Mouse (Mus musculus) cerebellum, adult 2 months (tissue): ENCODE results near the gene Nosip. TPM values are rescaled to one million over a fixed set of nuclear protein-coding genes. Genes with fewer than 3 reads are reported as not detected.

Source experiments
- DNase-seq, 2 experiments: peaks; one replicate each; pipeline ENCODE4 v3.0.0; 2021
- H3K27ac ChIP-seq: fragments of 200-500 bp; 2 replicates; pipeline ENCODE4 v1.5.1; 2012; ENCODE audit warnings: low read length, control low read depth, inconsistent platforms; ENCODE audit not compliant: insufficient read depth
- H3K27me3 ChIP-seq: fragments of 200-500 bp; 2 replicates; pipeline ENCODE4 v1.6.1; 2012; ENCODE audit warnings: inconsistent platforms, mild to moderate bottlenecking, low read length, moderate library complexity; ENCODE audit not compliant: control insufficient read depth, insufficient read depth
- H3K4me1 ChIP-seq: fragments of 200-500 bp; 2 replicates; pipeline ENCODE4 v1.6.1; 2011; ENCODE audit warnings: low read length; ENCODE audit not compliant: control insufficient read depth, insufficient read depth
- H3K4me3 ChIP-seq: fragments of 200-500 bp; replicated peaks from 2 replicates; pipeline ENCODE3; 2011; ENCODE audit warnings: mild to moderate bottlenecking, low read depth, low read length, control low read depth; ENCODE audit not compliant: insufficient read depth
- CTCF ChIP-seq: fragments of 200-500 bp; IDR thresholded peaks from 2 replicates; pipeline ENCODE4 v1.5.1; 2011; ENCODE audit warnings: low read depth, mild to moderate bottlenecking, control low read depth, low read length, moderate library complexity, borderline replicate concordance; ENCODE audit not compliant: insufficient read depth
- POLR2A ChIP-seq: fragments of 200-500 bp; IDR thresholded peaks from 2 replicates; pipeline ENCODE4 v1.6.1; 2011; ENCODE audit warnings: low read length, control low read depth, borderline replicate concordance; ENCODE audit not compliant: insufficient read depth
- WGBS: fragments of 180-500 bp; shearing (Covaris S2); methylation state at CpG from one replicate; pipeline ENCODE4 v1.1.7; 2018; 5-methylcytosine and 5-hydroxymethylcytosine counted together
- polyA plus RNA-seq: library from polyadenylated mRNA; depleted of rRNA; stranded (reverse); fragments of >200 nt; gene quantifications from 2 replicates; pipeline ENCODE4 v1.2.3, GENCODE M21; 2012

The Nosip gene
- polyA plus RNA-seq, 1 experiment, result 106 TPM

- 0 out of 2 replicates have a peak, but pooled peaks cover 3% of the 10 kb centered on the region for H3K4me1 ChIP-seq
- H3K27ac ChIP-seq, result no peak overlapping the region
- TF ChIP-seq CTCF (no peak), POLR2A (no peak)
- no peak overlapping the region for H3K4me3 ChIP-seq
- no peak for DNase-seq
- 78% methylated on average over 2 of the region's 2 CpGs for WGBS
- H3K27me3 ChIP-seq, result no peaks in the 10 kb centered on the region
Observed at GRCm38 (mm10) chr7:45069671-45070070, 7.4 kb downstream of the Nosip start.

DNA sequence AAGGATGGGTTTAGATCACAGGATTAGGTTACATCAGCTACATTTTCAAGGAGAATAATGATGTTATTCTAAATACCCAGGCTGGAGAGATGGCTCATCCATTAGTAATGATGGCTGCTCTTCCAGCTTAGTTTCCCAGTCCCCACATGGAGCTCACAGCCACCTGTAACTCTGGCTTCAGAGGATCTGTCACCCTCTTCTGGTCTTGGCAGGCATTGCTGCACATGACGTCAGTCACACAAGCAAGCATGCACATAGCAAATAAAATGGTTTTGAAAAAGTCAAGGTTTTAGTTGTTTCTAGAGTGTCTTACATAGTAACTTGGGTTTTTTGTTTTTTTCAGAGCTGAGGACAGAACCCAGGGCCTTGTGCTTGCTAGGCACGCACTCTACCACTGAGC lies 10.0 kb downstream of the Nosip start:
- Histone ChIP-seq H3K27ac (no peak overlapping the region), H3K4me1 (peaks cover 12% of the 10 kb centered on the region), H3K27me3 (no peaks in the 10 kb centered on the region), H3K4me3 (no peak overlapping the region)
- no peak for DNase-seq
- TF ChIP-seq CTCF, result peak; percentile 42; the same call in 1 of the 2 replicates
- TF ChIP-seq POLR2A, result no peak
- 73% methylated on average over 2 of the region's 2 CpGs for WGBS

- TF ChIP-seq POLR2A (no peak), CTCF (no peak)
- DNase-seq, result no peak
- Histone ChIP-seq H3K27ac (no peak overlapping the region), H3K4me3 (no peak overlapping the region), H3K27me3 (no peaks in the 10 kb centered on the region), H3K4me1 (peaks cover 12% of the 10 kb centered on the region)
- WGBS, result 71% methylated on average over 7 of the region's 7 CpGs
Observed at GRCm38 (mm10) chr7:45073171-45073707, 11.0 kb downstream of the Nosip start.

GRCm38 (mm10) chr7:45073949-45074348 lies 11.7 kb downstream of the Nosip start:
- no peak overlapping the region for H3K4me3 ChIP-seq
- H3K4me1 ChIP-seq, result peaks cover 12% of the 10 kb centered on the region
- WGBS, result 88% methylated on average over 12 of the region's 12 CpGs
- no peaks in the 10 kb centered on the region for H3K27me3 ChIP-seq
- no peak for DNase-seq
- no peak overlapping the region for H3K27ac ChIP-seq
- TF ChIP-seq POLR2A (no peak), CTCF (no peak)

- no peak overlapping the region for H3K27ac ChIP-seq
- 41% methylated on average over 4 of the region's 4 CpGs for WGBS
Observed at GRCm38 (mm10) chr7:45075405-45075804, 13.2 kb downstream of the Nosip start.

GRCm38 (mm10) chr7:45076501-45076900 lies 14.3 kb downstream of the Nosip start:
- DNase-seq, result no peak
- H3K4me3 ChIP-seq, result no peak overlapping the region
- H3K4me1 ChIP-seq, result peaks cover 9% of the 10 kb centered on the region
- WGBS, result 90% methylated on average over 30 of the region's 30 CpGs
- no peak for TF ChIP-seq CTCF
- TF ChIP-seq POLR2A, result no peak
- H3K27ac ChIP-seq, result no peak overlapping the region
- no peaks in the 10 kb centered on the region for H3K27me3 ChIP-seq

More at GRCm38 (mm10) chr7:45075405-45075804, 13.2 kb downstream of the Nosip start:
- no peak for TF ChIP-seq POLR2A
- no peak for TF ChIP-seq CTCF
- Histone ChIP-seq H3K27me3 (no peaks in the 10 kb centered on the region), H3K4me3 (no peak overlapping the region), H3K4me1 (peaks cover 9% of the 10 kb centered on the region)
- DNase-seq, result no peak

DNA sequence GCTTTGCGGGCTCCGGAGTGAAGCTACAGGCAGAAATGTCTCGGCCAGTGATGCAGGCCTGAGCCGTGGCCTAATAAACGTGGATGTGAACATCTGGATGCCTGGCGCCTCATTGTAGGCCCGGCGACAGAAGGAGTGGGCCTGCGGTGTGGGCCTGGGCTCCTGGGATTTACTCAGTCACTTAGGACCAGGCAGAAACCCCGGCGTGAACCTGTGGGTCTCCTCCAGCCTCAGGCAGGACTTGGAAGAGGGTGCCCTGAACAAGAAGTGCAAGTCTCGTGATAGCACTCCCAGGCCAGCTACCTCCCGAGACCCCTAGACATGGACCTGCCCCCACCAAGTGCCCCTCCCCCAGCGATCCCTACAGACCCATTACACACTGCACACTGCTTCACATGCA lies 15.1 kb downstream of the Nosip start:
- peaks cover 9% of the 10 kb centered on the region for H3K4me1 ChIP-seq
- H3K27me3 ChIP-seq, result no peaks in the 10 kb centered on the region
- TF ChIP-seq CTCF, result no peak
- TF ChIP-seq POLR2A, result no peak
- DNase-seq, result no peak
- H3K27ac ChIP-seq, result no peak overlapping the region
- 78% methylated on average over 14 of the region's 14 CpGs for WGBS
- no peak overlapping the region for H3K4me3 ChIP-seq

DNA sequence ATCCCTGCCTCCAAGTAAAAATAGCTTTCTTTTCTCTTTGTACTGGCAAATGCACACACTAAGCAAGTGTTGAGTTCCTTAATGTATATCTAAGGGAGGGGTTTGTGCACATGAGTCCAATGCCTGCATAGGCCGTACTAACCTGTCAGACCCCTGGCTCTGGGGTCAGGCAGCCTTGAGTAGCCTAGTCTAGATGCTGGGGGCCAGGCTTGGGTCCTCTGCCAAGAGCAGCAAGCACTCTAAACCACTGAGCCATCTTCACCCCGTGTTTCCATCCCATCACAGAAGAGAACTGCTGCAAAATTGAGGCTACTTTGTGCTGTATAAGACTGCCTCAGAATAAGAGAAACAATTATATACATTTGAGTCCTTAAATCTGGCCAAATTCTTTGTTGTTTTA lies 15.6 kb downstream of the Nosip start:
- DNase-seq, result no peak
- H3K27me3 ChIP-seq, result no peaks in the 10 kb centered on the region
- H3K27ac ChIP-seq, result no peak overlapping the region
- peaks cover 9% of the 10 kb centered on the region for H3K4me1 ChIP-seq
- no peak overlapping the region for H3K4me3 ChIP-seq
- WGBS, result 86% methylated on average over 2 of the region's 2 CpGs
- TF ChIP-seq POLR2A (no peak), CTCF (no peak)

GRCm38 (mm10) chr7:45078513-45078912 lies 16.3 kb downstream of the Nosip start:
- no peaks in the 10 kb centered on the region for H3K27me3 ChIP-seq
- peaks cover 9% of the 10 kb centered on the region for H3K4me1 ChIP-seq
- no peak overlapping the region for H3K4me3 ChIP-seq
- TF ChIP-seq POLR2A, result no peak
- TF ChIP-seq CTCF, result peak; percentile 76
- 37% methylated on average over 9 of the region's 9 CpGs for WGBS
- DNase-seq, result peak; percentile 62 to 73
- H3K27ac ChIP-seq, result no peak overlapping the region
